Mouse (Mus musculus) T-helper 17 cell (primary cell): Measurements from ENCODE around the gene Rinl.

Experiments
- in situ Hi-C, 2 experiments: fragments of 300-600 bp; cut with MboI, MseI; formaldehyde crosslinking; loops; 1 replicate in 1 of 2; 2 replicates in 1 of 2; pipeline ENCODE4 v1.15.1; 2025; ENCODE audit warnings: high pct_unique_total_duplicates in 2 of 2

Rinl gene

GRCm38 (mm10) chr7:28780857-28781256 is 7.9 kb upstream of the Rinl start:
- in situ Hi-C loops: no loop called here

- in situ Hi-C loops: no loop called here
These were observed 7.5 kb upstream of the Rinl start for GRCm38 (mm10) chr7:28781261-28781663.

GRCm38 (mm10) chr7:28785161-28785560 is 3.6 kb upstream of the Rinl start:
- in situ Hi-C loops: no loop called here

GRCm38 (mm10) chr7:28787884-28788283 is 885 bp upstream of the Rinl start:
- in situ Hi-C loops: no loop called here

- in situ Hi-C loops: no loop called here
These were observed 466 bp downstream of the Rinl start for GRCm38 (mm10) chr7:28789235-28789634.

GRCm38 (mm10) chr7:28790066-28790806 is 1.5 kb downstream of the Rinl start:
- in situ Hi-C loops: no loop called here

- in situ Hi-C loops: no loop called here
These were observed 2.9 kb downstream of the Rinl start for GRCm38 (mm10) chr7:28791706-28792105.

- in situ Hi-C loops: no loop called here
These were observed 3.8 kb downstream of the Rinl start for GRCm38 (mm10) chr7:28792391-28793185.

GRCm38 (mm10) chr7:28793834-28794233 is 5.1 kb downstream of the Rinl start:
- in situ Hi-C loops: no loop called here

- in situ Hi-C loops: no loop called here
These were observed 5.7 kb downstream of the Rinl start for GRCm38 (mm10) chr7:28794496-28794895.

- in situ Hi-C loops: loop anchor here (5.0 kb wide), 1 partner anchor 71 kb away; no protein-coding TSS in a partner anchor
These were observed 7.1 kb downstream of the Rinl start for GRCm38 (mm10) chr7:28795832-28796231.

GRCm38 (mm10) chr7:28796562-28796975 is 7.8 kb downstream of the Rinl start:
- in situ Hi-C loops: loop anchor here (5.0 kb wide), 1 partner anchor 71 kb away; no protein-coding TSS in a partner anchor

GRCm38 (mm10) chr7:28799994-28800393 is 11.2 kb downstream of the Rinl start:
- in situ Hi-C loops: loop anchor here (5.0 to 25.0 kb wide), 2 partner anchors 67 to 1612 kb away; partner anchors contain the start of genes Hcst (in 1 of the 2), Nfkbid (in 1 of the 2) and Tyrobp (in 1 of the 2)

- in situ Hi-C loops: loop anchor here in 1 of 2 experiments (25.0 kb wide), 1 partner anchor 1611 kb away; the partner anchor contains the start of genes Hcst, Nfkbid and Tyrobp
These were observed 12.7 kb downstream of the Rinl start for GRCm38 (mm10) chr7:28801451-28801850.

GRCm38 (mm10) chr7:28801901-28802670 is 13.3 kb downstream of the Rinl start:
- in situ Hi-C loops: loop anchor here in 1 of 2 experiments (25.0 kb wide), 1 partner anchor 1610 kb away; the partner anchor contains the start of genes Hcst, Nfkbid and Tyrobp

- in situ Hi-C loops: loop anchor here in 1 of 2 experiments (25.0 kb wide), 1 partner anchor 1609 kb away; the partner anchor contains the start of genes Hcst, Nfkbid and Tyrobp
These were observed 14.2 kb downstream of the Rinl start for GRCm38 (mm10) chr7:28802846-28803588.

- in situ Hi-C loops: loop anchor here in 1 of 2 experiments (25.0 kb wide), 1 partner anchor 1609 kb away; the partner anchor contains the start of genes Hcst, Nfkbid and Tyrobp
These were observed 15.0 kb downstream of the Rinl start for GRCm38 (mm10) chr7:28803756-28804155.

GRCm38 (mm10) chr7:28806869-28807268 is 18.1 kb downstream of the Rinl start:
- in situ Hi-C loops: loop anchor here in 1 of 2 experiments (25.0 kb wide), 1 partner anchor 1605 kb away; the partner anchor contains the start of genes Hcst, Nfkbid and Tyrobp

GRCm38 (mm10) chr7:28807641-28808220 is 19.0 kb downstream of the Rinl start:
- in situ Hi-C loops: loop anchor here in 1 of 2 experiments (25.0 kb wide), 1 partner anchor 1605 kb away; the partner anchor contains the start of genes Hcst, Nfkbid and Tyrobp
